Mouse (Mus musculus) limb, embryonic 14.5 days (tissue): ENCODE measurements at regions not wholly inside any gene's neighbourhood (a gene's known extent, or its start where the extent isn't known, plus 50 kb on each side); places are given as distances from the start of the nearest gene placed in this dataset.

Experiments used
- ATAC-seq: fragments of 200-750 bp; cut with Nextera tagmentation; 2 replicates; pipeline ENCODE4 v1.8.0; 2017; ENCODE audit warnings: low read depth, moderate number of reproducible peaks, moderate TSS enrichment; ENCODE audit not compliant: low FRiP score
- DNase-seq: peaks from one replicate; pipeline ENCODE4 v3.0.0-alpha.2; 2015; ENCODE audit warnings: low spot score
- H3K27ac ChIP-seq: fragments of 300-500 bp; sonication (generic); replicated peaks from 2 replicates; pipeline ENCODE4 v1.5.1; 2014; ENCODE audit warnings: low read depth, mild to moderate bottlenecking, low read length, moderate library complexity, mixed read lengths
- H3K27me3 ChIP-seq: fragments of 300-500 bp; sonication (generic); 2 replicates; pipeline ENCODE4 v1.6.1; 2014; ENCODE audit warnings: low read length, mixed read lengths; ENCODE audit not compliant: control insufficient read depth, insufficient read depth
- H3K36me3 ChIP-seq: fragments of 300-500 bp; sonication (generic); 2 replicates; pipeline ENCODE4 v1.6.1; 2014; ENCODE audit warnings: mild to moderate bottlenecking, low read length, moderate library complexity, mixed read lengths; ENCODE audit not compliant: control insufficient read depth, insufficient read depth
- H3K4me1 ChIP-seq: fragments of 300-500 bp; sonication (generic); 2 replicates; pipeline ENCODE4 v1.6.1; 2014; ENCODE audit warnings: antibody characterized with exemption, low read length, mixed read lengths; ENCODE audit not compliant: control insufficient read depth, insufficient read depth
- H3K4me2 ChIP-seq: fragments of 300-500 bp; sonication (generic); replicated peaks from 2 replicates; pipeline ENCODE4 v1.6.1; 2014; ENCODE audit warnings: low read depth, mild to moderate bottlenecking, low read length, moderate library complexity; ENCODE audit not compliant: severe bottlenecking
- H3K4me3 ChIP-seq: fragments of 300-500 bp; sonication (generic); replicated peaks from 2 replicates; pipeline ENCODE4 v1.5.1; 2014; ENCODE audit warnings: low read length
- H3K9ac ChIP-seq: fragments of 300-500 bp; sonication (generic); 2 replicates; pipeline ENCODE4 v1.6.1; 2014; ENCODE audit warnings: mild to moderate bottlenecking, low read depth, low read length, moderate library complexity; ENCODE audit not compliant: severe bottlenecking
- H3K9me3 ChIP-seq: fragments of 300-500 bp; sonication (generic); 2 replicates; pipeline ENCODE4 v1.6.1; 2016; ENCODE audit warnings: low read length; ENCODE audit not compliant: control insufficient read depth
- POLR2A ChIP-seq: fragments of 200-500 bp; IDR thresholded peaks from 2 replicates; pipeline ENCODE4 v1.8.0; 2012; ENCODE audit warnings: inconsistent platforms, mild to moderate bottlenecking, moderate library complexity, borderline replicate concordance; ENCODE audit not compliant: insufficient read depth, insufficient read length; ENCODE audit errors: extremely low read depth
- WGBS: fragments of 180-500 bp; shearing (Covaris S2); extraction: QIAGEN DNeasy Blood & Tissue Kit; methylation state at CpG from one replicate; pipeline ENCODE4 v1.1.7; 2014; 5-methylcytosine and 5-hydroxymethylcytosine counted together

DNA sequence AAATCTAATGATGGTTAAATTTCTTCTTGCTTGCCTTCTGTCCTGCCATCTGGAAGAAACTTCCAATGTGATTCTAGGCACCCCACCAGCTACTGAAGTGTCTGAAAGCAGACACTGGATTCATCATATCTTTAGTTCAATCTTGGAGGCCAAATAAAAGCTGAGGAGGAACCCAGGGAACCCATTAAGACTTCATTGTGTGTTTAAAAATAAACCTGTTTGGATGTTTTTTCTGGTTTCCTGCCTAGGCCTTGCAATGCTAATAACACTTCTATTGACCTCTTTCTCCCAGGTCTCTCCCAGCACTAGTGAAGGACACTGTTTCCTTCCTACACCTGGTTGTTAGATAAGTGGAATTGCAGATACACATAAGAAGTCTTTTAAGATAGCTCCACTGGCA lies 545.6 kb downstream of the Col12a1 start:
- H3K9ac ChIP-seq = no peak overlapping the region
- H3K36me3 ChIP-seq = no peaks in the 10 kb centered on the region
- no peaks in the 10 kb centered on the region for H3K4me1 ChIP-seq
- no peak overlapping the region for H3K4me3 ChIP-seq
- no peak overlapping the region for H3K4me2 ChIP-seq
- TF ChIP-seq POLR2A = no peak
- no peaks in the 10 kb centered on the region for H3K27me3 ChIP-seq
- ATAC-seq = no peak
- DNase-seq = no peak
- no peak overlapping the region for H3K27ac ChIP-seq
- no peaks in the 10 kb centered on the region for H3K9me3 ChIP-seq

- H3K9ac ChIP-seq = no peak overlapping the region
- no peaks in the 10 kb centered on the region for H3K36me3 ChIP-seq
- ATAC-seq = no peak
- H3K4me3 ChIP-seq = no peak overlapping the region
- 64% methylated on average over 2 of the region's 2 CpGs for whole genome bisulfite sequencing
- no peaks in the 10 kb centered on the region for H3K27me3 ChIP-seq
- H3K4me1 ChIP-seq = no peaks in the 10 kb centered on the region
- TF ChIP-seq POLR2A = no peak
- H3K4me2 ChIP-seq = no peak overlapping the region
- DNase-seq = no peak
- no peaks in the 10 kb centered on the region for H3K9me3 ChIP-seq
- H3K27ac ChIP-seq = no peak overlapping the region
These were observed 538.7 kb downstream of the Col12a1 start for GRCm38 (mm10) chr9:79179954-79180353.

DNA sequence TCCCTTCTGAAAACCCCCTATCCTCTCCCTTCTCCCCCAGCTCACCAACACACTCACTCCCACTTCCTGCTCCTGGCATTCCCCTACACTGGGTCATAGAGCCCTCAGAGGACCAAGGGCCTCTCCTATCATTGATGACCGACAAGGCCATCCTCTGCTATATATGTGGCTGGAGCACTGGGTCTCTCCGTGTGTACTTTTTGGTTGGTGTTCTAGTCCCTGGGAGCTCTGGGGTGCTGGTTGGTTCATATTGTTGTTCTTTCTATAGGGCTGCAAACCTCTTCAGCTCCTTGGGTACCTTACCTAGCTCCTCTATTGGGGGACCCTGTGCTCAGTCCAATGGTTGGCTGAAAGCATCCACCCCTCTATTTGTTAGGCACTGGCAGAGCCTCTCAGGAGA lies 523.2 kb downstream of the Col12a1 start:
- no peak for TF ChIP-seq POLR2A
- Histone ChIP-seq H3K4me2 (no peak overlapping the region), H3K9me3 (no peaks in the 10 kb centered on the region), H3K4me3 (no peak overlapping the region), H3K27me3 (no peaks in the 10 kb centered on the region), H3K4me1 (no peaks in the 10 kb centered on the region), H3K36me3 (no peaks in the 10 kb centered on the region), H3K9ac (no peak overlapping the region), H3K27ac (no peak overlapping the region)
- DNase-seq (no peak), ATAC-seq (no peak)
- 91% methylated on average over 2 of the region's 2 CpGs for WGBS

DNA sequence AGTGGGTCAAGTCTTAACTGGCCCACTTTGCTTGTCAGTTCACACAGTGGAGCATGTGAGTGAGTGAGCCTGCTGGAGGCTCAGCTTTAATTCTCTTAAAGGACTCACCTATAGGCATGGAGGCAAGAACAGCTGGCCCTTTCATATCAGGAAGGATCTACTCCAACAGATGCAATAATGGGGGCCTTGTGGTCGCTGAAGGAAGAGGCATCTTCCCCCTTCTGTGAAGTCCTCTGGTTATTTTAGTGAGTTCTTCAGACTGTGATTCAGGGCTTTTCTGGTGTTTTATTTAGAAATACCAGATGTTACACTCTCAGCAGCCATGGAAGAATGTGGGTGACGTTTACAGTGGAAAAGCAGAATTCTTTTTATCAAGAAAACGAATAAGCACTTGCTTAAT lies 516.9 kb downstream of the Col12a1 start:
- no peak overlapping the region for H3K4me2 ChIP-seq
- H3K27ac ChIP-seq = no peak overlapping the region
- no peak for TF ChIP-seq POLR2A
- H3K27me3 ChIP-seq = no peaks in the 10 kb centered on the region
- no peaks in the 10 kb centered on the region for H3K36me3 ChIP-seq
- H3K4me1 ChIP-seq = 0 out of 2 replicates have a peak, but pooled peaks cover 2% of the 10 kb centered on the region
- DNase-seq (no peak), ATAC-seq (no peak)
- no peak overlapping the region for H3K9ac ChIP-seq
- 32% methylated on average over 3 of the region's 3 CpGs for WGBS
- H3K9me3 ChIP-seq = no peaks in the 10 kb centered on the region
- no peak overlapping the region for H3K4me3 ChIP-seq

DNA sequence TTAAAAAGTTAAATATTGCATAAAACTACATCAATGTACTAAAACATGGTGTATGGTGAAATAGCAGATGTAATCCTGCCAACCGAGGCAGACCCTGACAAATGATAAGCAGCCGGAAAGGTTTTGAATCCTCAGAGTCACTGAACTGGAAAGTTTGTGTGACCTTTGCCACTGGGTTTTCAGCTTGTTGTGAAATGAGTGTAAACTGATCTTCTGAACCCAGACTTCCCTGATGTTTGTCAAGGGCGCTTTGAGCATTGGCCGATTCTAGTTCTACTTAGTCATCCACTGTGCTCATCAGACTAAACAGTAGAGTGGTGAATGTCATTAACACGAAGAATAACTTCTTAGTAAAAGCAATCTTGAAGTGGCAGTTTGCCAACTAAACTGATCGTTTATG lies 505.3 kb downstream of the Col12a1 start:
- Histone ChIP-seq H3K27ac (no peak overlapping the region), H3K27me3 (no peaks in the 10 kb centered on the region), H3K4me2 (no peak overlapping the region), H3K4me1 (no peaks in the 10 kb centered on the region), H3K4me3 (no peak overlapping the region), H3K36me3 (no peaks in the 10 kb centered on the region), H3K9ac (no peak overlapping the region), H3K9me3 (no peaks in the 10 kb centered on the region)
- ATAC-seq = no peak
- 72% methylated on average over 6 of the region's 6 CpGs for WGBS
- TF ChIP-seq POLR2A = no peak
- DNase-seq = no peak

DNA sequence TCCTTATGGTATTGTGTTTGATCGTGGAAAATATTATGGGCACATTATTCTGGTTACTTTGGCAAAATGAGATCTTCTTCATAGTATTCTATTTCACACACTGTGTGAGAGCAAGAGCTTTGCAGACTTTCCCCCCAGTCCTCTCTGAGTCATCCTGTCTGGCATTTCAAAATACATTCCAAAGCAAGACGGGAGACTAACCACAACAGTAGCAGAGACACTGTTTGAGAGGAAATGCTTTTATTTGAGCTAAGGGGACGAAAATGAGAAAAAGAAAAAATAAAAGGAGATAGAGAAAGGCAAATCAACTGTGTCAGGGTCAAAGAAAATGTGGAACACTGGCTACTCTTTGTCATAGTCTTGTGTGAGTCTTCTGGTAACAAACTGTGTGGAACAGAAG lies 502.6 kb downstream of the Col12a1 start:
- Histone ChIP-seq H3K4me3 (no peak overlapping the region), H3K27me3 (no peaks in the 10 kb centered on the region), H3K36me3 (no peaks in the 10 kb centered on the region), H3K9me3 (no peaks in the 10 kb centered on the region), H3K4me2 (no peak overlapping the region), H3K9ac (no peak overlapping the region), H3K27ac (no peak overlapping the region), H3K4me1 (no peaks in the 10 kb centered on the region)
- ATAC-seq (no peak), DNase-seq (no peak)
- TF ChIP-seq POLR2A = no peak
- 60% methylated on average over 3 of the region's 3 CpGs for WGBS
